Mouse (Mus musculus): ENCODE data around the gene Nsmce3. TPM values are rescaled to one million over a fixed set of nuclear protein-coding genes. Genes with fewer than 3 reads are reported as not detected.

Nsmce3 gene
- polyA plus RNA-seq (2017; shearing (Covaris generic)), result 1 to 10 TPM; 3.7 to 4.2 TPM

GRCm38 (mm10) chr7:64872743-64873241, at the start of gene Nsmce3:
Gene Nsmce3, minus strand, starts transcription at chr7:64872997.
- ATAC-seq, result peak; percentile 88

- no peak for ATAC-seq
Observed at GRCm38 (mm10) chr7:64921189-64921588, 48.4 kb upstream of the Nsmce3 start.

- no peak for ATAC-seq
Observed at GRCm38 (mm10) chr7:64920735-64921134, 47.9 kb upstream of the Nsmce3 start.

- no peak for ATAC-seq
Observed at GRCm38 (mm10) chr7:64916654-64917053, 43.9 kb upstream of the Nsmce3 start.

- no peak for ATAC-seq
Observed at GRCm38 (mm10) chr7:64915121-64915520, 42.3 kb upstream of the Nsmce3 start.

- no peak for ATAC-seq
Observed at GRCm38 (mm10) chr7:64911945-64912344, 39.1 kb upstream of the Nsmce3 start.

GRCm38 (mm10) chr7:64910208-64910607, 37.4 kb upstream of the Nsmce3 start:
- no peak for ATAC-seq

- no peak for ATAC-seq
Observed at GRCm38 (mm10) chr7:64906955-64907354, 34.2 kb upstream of the Nsmce3 start.

- ATAC-seq, result no peak
Observed at GRCm38 (mm10) chr7:64905506-64905905, 32.7 kb upstream of the Nsmce3 start.

- ATAC-seq, result no peak
Observed at GRCm38 (mm10) chr7:64900249-64900648, 27.5 kb upstream of the Nsmce3 start.

- no peak for ATAC-seq
Observed at GRCm38 (mm10) chr7:64896587-64896986, 23.8 kb upstream of the Nsmce3 start.

- ATAC-seq, result no peak
Observed at GRCm38 (mm10) chr7:64895685-64896101, 22.9 kb upstream of the Nsmce3 start.

GRCm38 (mm10) chr7:64891139-64891538, 18.3 kb upstream of the Nsmce3 start:
- ATAC-seq, result no peak

- no peak for ATAC-seq
Observed at GRCm38 (mm10) chr7:64889919-64890318, 17.1 kb upstream of the Nsmce3 start.

- no peak for ATAC-seq
Observed at GRCm38 (mm10) chr7:64884187-64884862, 11.5 kb upstream of the Nsmce3 start.

- no peak for ATAC-seq
Observed at GRCm38 (mm10) chr7:64882243-64882642, 9.4 kb upstream of the Nsmce3 start.

- no peak for ATAC-seq
Observed at GRCm38 (mm10) chr7:64881387-64881786, 8.6 kb upstream of the Nsmce3 start.

- ATAC-seq, result no peak
Observed at GRCm38 (mm10) chr7:64880415-64880814, 7.6 kb upstream of the Nsmce3 start.

- no peak for ATAC-seq
Observed at GRCm38 (mm10) chr7:64874941-64875340, 2.1 kb upstream of the Nsmce3 start.

GRCm38 (mm10) chr7:64873266-64873665, 469 bp upstream of the Nsmce3 start:
- no peak for ATAC-seq

GRCm38 (mm10) chr7:64871987-64872742, 632 bp downstream of the Nsmce3 start:
- peak; percentile 38 for ATAC-seq

- no peak for ATAC-seq
Observed at GRCm38 (mm10) chr7:64869549-64870065, 3.2 kb downstream of the Nsmce3 start.

GRCm38 (mm10) chr7:64863538-64863937, 9.3 kb downstream of the Nsmce3 start:
- ATAC-seq, result no peak

GRCm38 (mm10) chr7:64862978-64863377, 9.8 kb downstream of the Nsmce3 start:
- no peak for ATAC-seq
